Mouse (Mus musculus) hindbrain, embryonic 13.5 days (tissue): ENCODE results near the gene Nde1. TPM values are rescaled to one million over a fixed set of nuclear protein-coding genes. Genes with fewer than 3 reads are reported as not detected.

Experiments used
- ATAC-seq: fragments of 200-750 bp; cut with Nextera tagmentation; 2 replicates; pipeline ENCODE4 v1.8.0; 2017; ENCODE audit warnings: moderate TSS enrichment; ENCODE audit not compliant: low FRiP score
- H3K27ac ChIP-seq: fragments of 300-500 bp; sonication (generic); 2 replicates; pipeline ENCODE4 v1.5.1; 2015; ENCODE audit warnings: inconsistent platforms, mild to moderate bottlenecking, moderate library complexity
- H3K27me3 ChIP-seq: fragments of 300-500 bp; sonication (generic); 2 replicates; pipeline ENCODE4 v1.6.1; 2015; ENCODE audit warnings: mild to moderate bottlenecking, inconsistent platforms
- H3K36me3 ChIP-seq: fragments of 300-500 bp; sonication (generic); 2 replicates; pipeline ENCODE4 v1.6.1; 2015; ENCODE audit warnings: mild to moderate bottlenecking, inconsistent platforms
- H3K4me1 ChIP-seq: fragments of 300-500 bp; sonication (generic); replicated peaks from 2 replicates; pipeline ENCODE4 v1.6.1; 2015; ENCODE audit warnings: inconsistent platforms
- H3K4me2 ChIP-seq: fragments of 300-500 bp; sonication (generic); 2 replicates; pipeline ENCODE4 v1.6.1; 2015; ENCODE audit warnings: inconsistent platforms, mild to moderate bottlenecking, moderate library complexity
- H3K4me3 ChIP-seq: fragments of 300-500 bp; sonication (generic); 2 replicates; pipeline ENCODE4 v1.5.1; 2015; ENCODE audit warnings: mild to moderate bottlenecking, inconsistent platforms
- H3K9ac ChIP-seq: fragments of 300-500 bp; sonication (generic); 2 replicates; pipeline ENCODE4 v1.6.1; 2015; ENCODE audit warnings: mild to moderate bottlenecking, inconsistent platforms
- H3K9me3 ChIP-seq: fragments of 300-500 bp; sonication (generic); 2 replicates; pipeline ENCODE4 v1.6.1; 2016; ENCODE audit warnings: inconsistent platforms
- WGBS: fragments of 180-500 bp; shearing (Covaris S2); methylation state at CpG from one replicate; pipeline ENCODE4 v1.1.7; 2015; 5-methylcytosine and 5-hydroxymethylcytosine counted together
- polyA plus RNA-seq: library from polyadenylated mRNA; unstranded; fragments of >200 nt; fragmentation: Nextera tagmentation; extraction: Ambion mirVana; gene quantifications from 2 replicates; pipeline ENCODE4 v1.2.1, GENCODE M21; 2015

Gene Nde1
- polyA plus RNA-seq, 1 experiment from 2014 or later, result 35.6 TPM

- no peaks in the 10 kb centered on the region for H3K9me3 ChIP-seq
- no peak overlapping the region for H3K4me2 ChIP-seq
- no peaks in the 10 kb centered on the region for H3K27me3 ChIP-seq
- no peak overlapping the region for H3K4me3 ChIP-seq
- no peak overlapping the region for H3K9ac ChIP-seq
- H3K27ac ChIP-seq, result no peak overlapping the region
- H3K36me3 ChIP-seq, result peaks cover 45% of the 10 kb centered on the region
- no peaks in the 10 kb centered on the region for H3K4me1 ChIP-seq
- no peak for ATAC-seq
- WGBS, result 97% methylated on average over 1 of the region's 1 CpGs
Observed at GRCm38 (mm10) chr16:14169706-14170105, 6.6 kb downstream of the Nde1 start.

- Histone ChIP-seq H3K27me3 (no peaks in the 10 kb centered on the region), H3K9me3 (no peaks in the 10 kb centered on the region), H3K9ac (no peak overlapping the region), H3K4me3 (no peak overlapping the region), H3K4me1 (no peaks in the 10 kb centered on the region), H3K27ac (no peak overlapping the region), H3K36me3 (peaks cover 47% of the 10 kb centered on the region), H3K4me2 (no peak overlapping the region)
- WGBS, result 77% methylated on average over 3 of the region's 3 CpGs
- ATAC-seq, result no peak
Observed at GRCm38 (mm10) chr16:14178041-14178440, 15.0 kb downstream of the Nde1 start.

GRCm38 (mm10) chr16:14180163-14180733 is 17.2 kb downstream of the Nde1 start:
- WGBS, result 88% methylated on average over 6 of the region's 6 CpGs
- H3K4me3 ChIP-seq, result no peak overlapping the region
- H3K4me2 ChIP-seq, result no peak overlapping the region
- no peak overlapping the region for H3K9ac ChIP-seq
- ATAC-seq, result no peak
- H3K27ac ChIP-seq, result no peak overlapping the region
- no peaks in the 10 kb centered on the region for H3K4me1 ChIP-seq
- no peaks in the 10 kb centered on the region for H3K9me3 ChIP-seq
- peaks cover 40% of the 10 kb centered on the region for H3K36me3 ChIP-seq
- no peaks in the 10 kb centered on the region for H3K27me3 ChIP-seq

- no peak for ATAC-seq
- no peaks in the 10 kb centered on the region for H3K27me3 ChIP-seq
- 83% methylated on average over 5 of the region's 5 CpGs for WGBS
- H3K36me3 ChIP-seq, result peaks cover 41% of the 10 kb centered on the region
- H3K9ac ChIP-seq, result no peak overlapping the region
- H3K27ac ChIP-seq, result no peak overlapping the region
- no peak overlapping the region for H3K4me3 ChIP-seq
- no peak overlapping the region for H3K4me2 ChIP-seq
- no peaks in the 10 kb centered on the region for H3K4me1 ChIP-seq
- no peaks in the 10 kb centered on the region for H3K9me3 ChIP-seq
Observed at GRCm38 (mm10) chr16:14182360-14182759, 19.3 kb downstream of the Nde1 start.

- H3K36me3 ChIP-seq, result peaks cover 48% of the 10 kb centered on the region
- H3K4me3 ChIP-seq, result no peak overlapping the region
- no peak overlapping the region for H3K27ac ChIP-seq
- no peaks in the 10 kb centered on the region for H3K4me1 ChIP-seq
- no peaks in the 10 kb centered on the region for H3K9me3 ChIP-seq
- 90% methylated on average over 1 of the region's 1 CpGs for WGBS
- H3K27me3 ChIP-seq, result no peaks in the 10 kb centered on the region
- no peak overlapping the region for H3K9ac ChIP-seq
- ATAC-seq, result no peak
- H3K4me2 ChIP-seq, result no peak overlapping the region
Observed at GRCm38 (mm10) chr16:14183856-14184255, 20.8 kb downstream of the Nde1 start.

- Histone ChIP-seq H3K9ac (no peak overlapping the region), H3K4me1 (no peaks in the 10 kb centered on the region), H3K4me2 (no peak overlapping the region), H3K27me3 (no peaks in the 10 kb centered on the region), H3K9me3 (no peaks in the 10 kb centered on the region), H3K4me3 (no peak overlapping the region), H3K27ac (no peak overlapping the region), H3K36me3 (peaks cover 61% of the 10 kb centered on the region)
- WGBS, result 96% methylated on average over 5 of the region's 5 CpGs
- no peak for ATAC-seq
Observed at GRCm38 (mm10) chr16:14185516-14185915, 22.4 kb downstream of the Nde1 start.

GRCm38 (mm10) chr16:14194164-14194950 is 31.3 kb downstream of the Nde1 start:
- 76% methylated on average over 9 of the region's 9 CpGs for WGBS
- Histone ChIP-seq H3K36me3 (peaks cover 27% of the 10 kb centered on the region), H3K27me3 (no peaks in the 10 kb centered on the region), H3K4me1 (no peaks in the 10 kb centered on the region), H3K27ac (no peak overlapping the region), H3K4me3 (no peak overlapping the region), H3K9me3 (no peaks in the 10 kb centered on the region), H3K9ac (no peak overlapping the region), H3K4me2 (no peak overlapping the region)
- ATAC-seq, result no peak

GRCm38 (mm10) chr16:14195427-14195826 is 32.4 kb downstream of the Nde1 start:
- 29% methylated on average over 1 of the region's 1 CpGs for WGBS
- no peak overlapping the region for H3K4me3 ChIP-seq
- H3K27ac ChIP-seq, result no peak overlapping the region
- H3K9me3 ChIP-seq, result no peaks in the 10 kb centered on the region
- H3K4me2 ChIP-seq, result no peak overlapping the region
- H3K4me1 ChIP-seq, result no peaks in the 10 kb centered on the region
- ATAC-seq, result no peak
- H3K27me3 ChIP-seq, result no peaks in the 10 kb centered on the region
- H3K36me3 ChIP-seq, result peaks cover 18% of the 10 kb centered on the region
- no peak overlapping the region for H3K9ac ChIP-seq

GRCm38 (mm10) chr16:14198798-14199197 is 35.7 kb downstream of the Nde1 start:
- Histone ChIP-seq H3K36me3 (no peaks in the 10 kb centered on the region), H3K4me2 (no peak overlapping the region), H3K9ac (no peak overlapping the region), H3K27me3 (no peaks in the 10 kb centered on the region), H3K9me3 (no peaks in the 10 kb centered on the region), H3K4me1 (no peaks in the 10 kb centered on the region), H3K4me3 (no peak overlapping the region), H3K27ac (no peak overlapping the region)
- no peak for ATAC-seq
- WGBS, result 81% methylated on average over 4 of the region's 4 CpGs

- no peak overlapping the region for H3K9ac ChIP-seq
- no peak overlapping the region for H3K4me2 ChIP-seq
- H3K36me3 ChIP-seq, result no peaks in the 10 kb centered on the region
- 92% methylated on average over 3 of the region's 3 CpGs for WGBS
- H3K27me3 ChIP-seq, result no peaks in the 10 kb centered on the region
- H3K27ac ChIP-seq, result no peak overlapping the region
- no peaks in the 10 kb centered on the region for H3K9me3 ChIP-seq
- H3K4me3 ChIP-seq, result no peak overlapping the region
- no peak for ATAC-seq
- H3K4me1 ChIP-seq, result no peaks in the 10 kb centered on the region
Observed at GRCm38 (mm10) chr16:14215156-14215555, 52.1 kb downstream of the Nde1 start.

- Histone ChIP-seq H3K9me3 (no peaks in the 10 kb centered on the region), H3K9ac (no peak overlapping the region), H3K4me3 (no peak overlapping the region), H3K27ac (no peak overlapping the region), H3K36me3 (no peaks in the 10 kb centered on the region), H3K4me2 (no peak overlapping the region), H3K4me1 (no peaks in the 10 kb centered on the region), H3K27me3 (no peaks in the 10 kb centered on the region)
- WGBS, result 25% methylated on average over 6 of the region's 6 CpGs
- ATAC-seq, result peak; percentile 72
Observed at GRCm38 (mm10) chr16:14237100-14237723, 74.1 kb downstream of the Nde1 start.

GRCm38 (mm10) chr16:14242059-14242458 is 79.0 kb downstream of the Nde1 start:
- H3K9me3 ChIP-seq, result no peaks in the 10 kb centered on the region
- no peak overlapping the region for H3K4me2 ChIP-seq
- H3K4me1 ChIP-seq, result no peaks in the 10 kb centered on the region
- H3K9ac ChIP-seq, result no peak overlapping the region
- H3K4me3 ChIP-seq, result no peak overlapping the region
- no peaks in the 10 kb centered on the region for H3K36me3 ChIP-seq
- 82% methylated on average over 3 of the region's 3 CpGs for WGBS
- H3K27me3 ChIP-seq, result no peaks in the 10 kb centered on the region
- ATAC-seq, result no peak
- no peak overlapping the region for H3K27ac ChIP-seq
